Mouse (Mus musculus): ENCODE data around the gene Scin. TPM values are rescaled to one million over a fixed set of nuclear protein-coding genes. Genes with fewer than 3 reads are reported as not detected.

Gene Scin
- polyA plus RNA-seq, 1 experiment, result not detected

GRCm38 (mm10) chr12:40116214-40116613 is 17.8 kb downstream of the Scin start:
- TF ChIP-seq GATA1 (IDR thresholded peaks at IDR 0.05; ENCODE audit: low read length), result no peak

- no peak for TF ChIP-seq GATA1 (IDR thresholded peaks at IDR 0.05; ENCODE audit: low read length)
These were observed 19.1 kb downstream of the Scin start for GRCm38 (mm10) chr12:40114883-40115282.

GRCm38 (mm10) chr12:40114020-40114419 is 20.0 kb downstream of the Scin start:
- TF ChIP-seq GATA1 (IDR thresholded peaks at IDR 0.05; ENCODE audit: low read length), result no peak

GRCm38 (mm10) chr12:40113605-40114004 is 20.4 kb downstream of the Scin start:
- no peak for TF ChIP-seq GATA1 (IDR thresholded peaks at IDR 0.05; ENCODE audit: low read length)

- TF ChIP-seq GATA1 (IDR thresholded peaks at IDR 0.05; ENCODE audit: low read length), result no peak
These were observed 24.8 kb downstream of the Scin start for GRCm38 (mm10) chr12:40109227-40109626.

GRCm38 (mm10) chr12:40108143-40108542 is 25.9 kb downstream of the Scin start:
- no peak for TF ChIP-seq GATA1 (IDR thresholded peaks at IDR 0.05; ENCODE audit: low read length)

GRCm38 (mm10) chr12:40106874-40107273 is 27.2 kb downstream of the Scin start:
- TF ChIP-seq GATA1 (IDR thresholded peaks at IDR 0.05; ENCODE audit: low read length), result no peak

GRCm38 (mm10) chr12:40104750-40105149 is 29.3 kb downstream of the Scin start:
- TF ChIP-seq GATA1 (IDR thresholded peaks at IDR 0.05; ENCODE audit: low read length), result no peak

- no peak for TF ChIP-seq GATA1 (IDR thresholded peaks at IDR 0.05; ENCODE audit: low read length)
These were observed 31.7 kb downstream of the Scin start for GRCm38 (mm10) chr12:40102359-40102758.

- TF ChIP-seq GATA1 (IDR thresholded peaks at IDR 0.05; ENCODE audit: low read length), result no peak
These were observed 34.6 kb downstream of the Scin start for GRCm38 (mm10) chr12:40099407-40099806.

GRCm38 (mm10) chr12:40097449-40097848 is 36.6 kb downstream of the Scin start:
- TF ChIP-seq GATA1 (IDR thresholded peaks at IDR 0.05; ENCODE audit: low read length), result no peak

- TF ChIP-seq GATA1 (IDR thresholded peaks at IDR 0.05; ENCODE audit: low read length), result no peak
These were observed 37.0 kb downstream of the Scin start for GRCm38 (mm10) chr12:40097023-40097422.

- TF ChIP-seq GATA1 (IDR thresholded peaks at IDR 0.05; ENCODE audit: low read length), result no peak
These were observed 37.6 kb downstream of the Scin start for GRCm38 (mm10) chr12:40096453-40096852.

GRCm38 (mm10) chr12:40090017-40090416 is 44.0 kb downstream of the Scin start:
- TF ChIP-seq GATA1 (IDR thresholded peaks at IDR 0.05; ENCODE audit: low read length), result no peak

- TF ChIP-seq GATA1 (IDR thresholded peaks at IDR 0.05; ENCODE audit: low read length), result no peak
These were observed 48.2 kb downstream of the Scin start for GRCm38 (mm10) chr12:40085731-40086322.

GRCm38 (mm10) chr12:40082453-40083238 is 51.4 kb downstream of the Scin start:
- no peak for TF ChIP-seq GATA1 (IDR thresholded peaks at IDR 0.05; ENCODE audit: low read length)

- no peak for TF ChIP-seq GATA1 (IDR thresholded peaks at IDR 0.05; ENCODE audit: low read length)
These were observed 52.0 kb downstream of the Scin start for GRCm38 (mm10) chr12:40082048-40082447.
